Mouse (Mus musculus) layer of hippocampus, postnatal 14 days (tissue): ENCODE results near the gene Rasd1. TPM values are rescaled to one million over a fixed set of nuclear protein-coding genes. Genes with fewer than 3 reads are reported as not detected.
"Not testable (repeated sequence)": the region's sequence is repeated elsewhere in the genome, so short reads cannot be mapped to it uniquely, and the experiment has no call there.

Experiments used
- DNase-seq, 2 experiments: peaks; one replicate each; pipeline ENCODE4 v3.0.0; 2021 to 2022; ENCODE audit warnings: low spot score in 2 of 2, mixed read lengths in 1 of 2
- total RNA-seq, 2 experiments: library from RNA; stranded (reverse); gene quantifications; 2 replicates each; pipeline ENCODE4 v1.2.3; 2021

Rasd1 gene
- total RNA-seq, 2 experiments from 2014 or later = 51.3 to 56.5 TPM

DNA sequence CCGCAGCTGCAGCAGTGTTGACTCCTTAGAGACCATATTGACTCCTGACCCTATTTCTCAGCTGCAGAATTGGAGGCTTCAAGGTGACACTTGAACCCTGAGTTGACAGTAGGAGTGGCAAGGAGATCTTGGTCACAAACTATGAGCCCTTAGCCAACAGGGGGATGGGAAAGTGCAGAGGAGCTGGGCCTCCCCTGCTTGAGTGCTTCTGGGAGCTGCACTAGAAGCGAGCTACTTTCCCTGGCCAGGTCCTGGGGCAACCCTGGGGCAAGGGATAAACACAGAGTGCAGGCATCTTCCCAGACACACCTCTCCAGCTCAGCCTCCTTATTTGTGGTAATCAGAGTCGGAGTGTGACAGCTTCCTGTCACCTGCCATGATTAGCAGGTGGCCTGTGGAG, 2.2 kb downstream of the Rasd1 start:
- no peak for DNase-seq

DNA sequence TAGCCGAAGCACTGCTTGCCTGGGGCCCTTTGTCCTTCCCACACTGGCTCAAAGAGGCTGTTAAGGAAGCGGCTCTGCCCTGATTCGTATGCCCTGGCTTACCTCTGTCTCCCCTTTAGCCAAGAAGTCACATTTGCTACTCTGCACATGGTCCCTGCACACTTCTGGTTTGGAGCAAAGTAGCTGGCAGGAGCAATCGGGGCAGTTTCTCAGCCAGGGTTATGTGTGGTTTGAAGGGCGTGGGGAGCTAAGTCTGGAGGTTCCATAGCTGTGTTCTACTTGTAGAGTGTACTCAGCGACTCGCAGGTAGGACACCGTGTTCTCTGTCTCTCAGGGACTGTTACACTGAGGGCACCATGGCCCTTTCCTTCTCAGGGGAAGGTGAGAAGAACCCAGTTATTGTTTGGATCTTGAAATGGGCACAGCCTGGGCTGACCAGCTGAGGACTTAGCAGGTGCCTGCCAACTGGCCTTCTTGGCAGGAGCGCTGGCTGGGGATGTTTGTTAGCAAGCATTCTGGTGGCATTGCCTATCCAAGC, 3.3 kb downstream of the Rasd1 start:
- DNase-seq = no peak

DNA sequence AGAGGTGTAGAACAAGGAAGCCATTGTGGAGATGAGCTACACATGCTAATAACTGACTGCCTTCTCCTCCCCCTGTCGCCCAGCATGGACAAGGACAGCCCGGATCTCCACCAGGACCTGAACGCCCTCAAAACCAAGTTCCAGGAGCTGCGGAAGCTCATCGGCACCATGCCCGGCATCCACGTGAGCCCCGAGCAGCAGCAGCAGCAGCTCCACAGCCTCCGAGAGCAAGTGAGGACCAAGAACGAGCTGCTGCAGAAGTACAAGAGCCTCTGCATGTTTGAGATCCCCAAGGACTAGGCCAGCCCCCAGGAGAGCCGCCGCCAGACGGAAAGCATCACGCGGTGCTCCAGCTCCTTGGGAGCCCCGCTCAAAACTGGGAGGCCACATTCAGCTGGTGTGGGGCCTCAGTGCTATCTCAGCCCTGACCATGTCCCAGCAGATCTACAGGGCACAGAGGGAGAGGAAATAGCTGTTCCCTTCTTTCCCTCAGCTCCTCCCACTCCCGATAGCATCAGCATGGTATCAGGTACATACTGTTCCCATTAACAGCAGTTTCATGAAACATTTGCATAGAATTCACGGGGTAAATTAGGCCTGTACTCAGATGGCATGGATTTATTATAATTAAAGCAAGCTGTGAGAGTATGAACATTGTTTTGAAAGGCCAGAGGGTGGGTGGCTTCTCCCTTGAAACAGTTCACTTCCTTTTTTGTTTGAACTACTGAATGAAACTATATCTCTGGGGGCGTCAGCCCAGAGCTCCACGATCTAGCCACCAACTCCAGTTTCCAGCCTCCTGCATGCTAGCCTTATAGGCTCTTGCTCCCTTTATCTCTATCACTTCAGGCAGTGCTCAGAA, 4.0 kb downstream of the Rasd1 start:
- peak in 1 of 2 experiments; percentile 67 for DNase-seq

DNA sequence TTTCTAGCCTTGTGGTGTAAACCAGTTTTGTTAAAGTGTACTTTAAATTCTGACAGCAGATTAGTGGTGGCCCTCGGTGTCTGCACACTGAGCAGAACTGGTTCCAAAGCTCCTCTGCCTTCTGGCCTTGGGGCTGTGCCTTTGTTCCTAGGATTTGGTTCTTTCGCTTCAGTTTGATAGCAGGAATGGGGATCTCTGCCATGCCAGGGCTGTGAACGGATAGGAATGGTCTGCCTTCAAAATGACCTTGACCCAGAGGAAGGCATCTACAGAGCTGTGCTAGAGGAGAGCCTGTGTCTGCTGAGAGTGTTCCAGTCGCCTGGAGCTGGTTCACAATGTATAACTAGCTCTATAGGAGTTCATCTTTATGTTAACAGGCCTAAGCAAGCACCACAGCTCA, 5.3 kb downstream of the Rasd1 start:
- DNase-seq = no peak

DNA sequence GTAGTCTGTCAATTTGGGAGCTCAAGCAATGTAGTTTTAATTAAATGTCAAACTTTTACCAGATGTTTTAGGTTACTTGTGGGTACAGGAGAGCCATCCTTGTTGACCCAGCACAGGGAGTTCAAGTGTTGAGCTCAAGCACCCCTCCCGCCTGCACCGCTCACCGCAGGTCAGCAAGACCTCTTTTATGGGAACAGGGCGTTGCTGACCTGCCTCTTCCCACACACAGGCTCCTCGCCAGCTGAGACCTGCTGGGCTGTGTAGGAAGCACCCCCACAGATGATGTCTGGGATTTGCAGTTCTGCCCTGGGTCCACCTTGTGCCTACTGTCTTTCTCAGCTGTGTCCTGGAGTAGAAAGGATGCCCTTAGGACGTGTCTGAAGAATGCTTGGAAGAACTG, 8.0 kb downstream of the Rasd1 start:
- DNase-seq = no peak

DNA sequence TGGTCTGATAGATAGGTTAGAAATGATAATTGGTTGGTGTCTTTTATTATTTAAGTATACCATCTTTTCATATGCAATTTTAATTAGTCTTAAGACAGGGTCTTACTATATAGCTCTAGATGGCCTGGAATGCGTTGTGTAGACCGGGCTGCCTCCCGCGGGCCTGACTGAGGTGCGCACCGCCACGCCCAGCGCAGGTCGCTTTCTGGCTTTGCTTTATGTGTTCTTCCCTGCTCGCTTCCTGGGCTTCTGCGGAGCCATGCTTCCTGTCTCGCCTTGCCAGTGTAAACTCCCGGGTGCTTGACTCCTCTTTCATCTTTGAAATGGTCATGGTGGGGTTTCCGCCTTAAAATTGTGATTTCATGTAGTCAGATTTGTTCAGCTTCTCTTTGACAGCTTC, 11.9 kb downstream of the Rasd1 start:
- DNase-seq = no peak

DNA sequence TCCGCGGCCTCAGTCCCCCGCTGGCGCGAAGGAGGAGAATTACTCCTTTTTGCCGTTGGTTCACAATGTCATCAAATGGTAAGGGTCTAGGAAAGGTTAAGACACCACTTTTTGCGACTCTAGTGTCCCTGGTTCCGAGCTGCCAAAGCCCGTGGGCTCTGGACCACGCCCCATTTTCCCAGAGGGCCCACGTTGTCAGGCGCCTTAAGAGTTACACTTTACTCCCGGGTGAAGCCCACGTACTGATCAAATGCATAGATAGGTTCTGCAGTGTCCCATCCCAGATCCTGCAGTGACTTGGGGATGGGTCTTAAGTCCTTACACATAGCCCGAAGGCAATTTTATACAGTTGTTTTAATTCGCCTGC, 16.4 kb downstream of the Rasd1 start:
- DNase-seq = no peak

DNA sequence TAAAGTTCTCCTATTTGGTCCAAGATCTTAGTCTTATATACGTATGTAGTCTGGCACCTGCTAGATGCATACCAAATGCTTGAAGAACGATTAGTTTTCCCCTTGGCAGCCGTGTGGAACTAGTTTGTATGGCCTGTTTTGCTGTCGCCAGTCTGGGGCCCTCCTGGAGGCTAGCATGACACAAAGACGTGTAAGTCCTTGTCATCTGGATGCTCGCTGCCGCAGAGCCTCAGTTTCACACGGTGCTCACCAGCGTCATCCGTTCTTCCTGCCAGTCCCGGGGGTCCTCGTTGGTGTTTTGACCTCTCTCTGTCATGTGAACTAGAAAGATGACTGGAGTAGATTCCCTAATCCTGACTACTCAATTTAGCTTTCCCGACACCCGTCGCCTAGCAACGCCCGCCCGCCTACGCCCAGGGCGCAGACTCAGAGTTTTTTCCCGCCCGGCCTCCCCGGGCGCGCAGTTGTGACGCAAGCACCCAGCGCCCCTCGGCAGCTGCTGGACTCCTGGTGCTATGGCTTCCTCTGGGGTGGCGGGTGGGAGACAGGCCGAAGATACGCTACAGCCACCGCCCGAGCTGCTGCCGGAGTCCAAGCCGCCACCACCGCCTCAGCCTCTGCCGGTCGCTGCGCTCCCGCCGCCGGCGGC, 16.9 kb downstream of the Rasd1 start, which contains the start of gene Med9:
Gene Med9, plus strand, starts transcription at position 455 of the 649 bp plus-strand sequence.
- DNase-seq = peak; percentile 94 to 95

DNA sequence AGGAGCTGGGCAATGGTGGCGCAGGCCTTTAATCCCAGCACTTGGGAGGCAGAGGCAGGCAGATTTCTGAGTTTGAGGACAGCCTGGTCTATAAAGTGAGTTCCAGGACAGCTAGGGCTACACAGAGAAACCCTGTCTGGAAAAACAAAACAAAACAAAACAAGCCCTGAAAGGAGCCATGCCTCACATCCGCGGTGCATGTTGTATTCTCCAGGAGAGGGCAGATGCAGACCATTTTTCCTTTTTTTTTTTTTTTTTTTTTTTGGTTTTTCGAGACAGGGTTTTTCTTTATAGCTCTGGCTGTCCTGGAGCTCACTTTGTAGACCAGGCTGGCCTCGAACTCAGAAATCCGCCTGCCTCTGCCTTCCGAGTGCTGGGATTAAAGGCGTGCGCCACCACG, 19.9 kb downstream of the Rasd1 start:
- DNase-seq = not testable (repeated sequence)

DNA sequence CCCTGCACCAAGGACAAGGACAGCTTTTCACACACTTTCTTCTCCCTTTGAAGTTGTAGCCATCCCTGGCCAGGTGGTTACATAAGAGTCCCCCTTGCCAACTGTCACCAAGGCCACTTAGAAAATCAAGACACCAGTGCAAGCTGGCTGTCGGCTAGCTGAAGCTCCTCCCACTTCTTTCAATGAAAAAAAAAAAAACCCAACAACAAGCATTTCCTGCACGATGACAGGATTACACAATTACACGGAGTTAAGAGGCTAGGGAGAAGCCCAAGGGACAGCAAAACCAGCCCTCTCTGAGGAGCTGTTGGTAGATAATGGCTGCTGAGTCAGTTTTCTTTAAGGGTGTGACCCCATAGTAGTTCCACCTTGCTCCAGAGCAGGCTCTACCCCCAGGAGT, 23.4 kb downstream of the Rasd1 start:
- no peak for DNase-seq

DNA sequence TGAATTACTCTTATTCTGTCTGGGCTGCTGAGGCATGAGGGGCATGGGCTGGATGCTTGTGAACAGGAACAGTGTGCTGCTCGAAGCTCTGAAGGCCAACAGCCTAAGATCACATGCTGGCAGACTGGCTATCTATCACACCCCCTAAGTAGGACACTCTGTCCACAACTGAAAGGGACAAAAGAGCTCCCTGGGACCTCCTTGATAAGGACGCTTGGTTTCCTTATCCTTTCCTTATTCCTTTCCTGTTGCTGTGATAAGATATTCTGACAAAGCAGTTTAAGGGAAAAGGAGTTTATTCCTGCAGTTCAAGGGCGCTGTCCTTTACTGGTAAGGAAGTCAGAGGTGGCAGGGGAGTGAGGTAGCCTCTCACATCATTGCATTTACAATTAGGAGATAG, 24.1 kb downstream of the Rasd1 start:
- DNase-seq = no peak

DNA sequence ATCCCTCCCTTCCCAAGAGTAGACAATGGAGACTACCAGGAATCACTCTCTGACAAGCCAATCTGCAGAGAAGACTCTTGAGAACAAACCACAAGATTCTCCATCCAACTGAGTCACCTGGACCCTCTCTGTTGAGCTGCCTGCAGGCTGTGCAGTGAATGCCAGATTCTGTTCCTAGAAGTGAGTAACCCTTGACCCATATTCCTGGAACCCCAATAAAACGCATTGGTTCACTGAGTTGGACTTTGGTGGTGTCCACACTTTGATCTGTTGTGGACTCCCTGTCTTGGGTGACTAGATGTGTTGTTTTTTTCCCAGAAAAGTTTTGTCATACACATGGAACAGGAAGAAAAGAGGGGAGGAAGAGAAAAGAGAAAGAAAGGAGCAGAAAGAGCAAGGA, 24.9 kb downstream of the Rasd1 start:
- no peak for DNase-seq

DNA sequence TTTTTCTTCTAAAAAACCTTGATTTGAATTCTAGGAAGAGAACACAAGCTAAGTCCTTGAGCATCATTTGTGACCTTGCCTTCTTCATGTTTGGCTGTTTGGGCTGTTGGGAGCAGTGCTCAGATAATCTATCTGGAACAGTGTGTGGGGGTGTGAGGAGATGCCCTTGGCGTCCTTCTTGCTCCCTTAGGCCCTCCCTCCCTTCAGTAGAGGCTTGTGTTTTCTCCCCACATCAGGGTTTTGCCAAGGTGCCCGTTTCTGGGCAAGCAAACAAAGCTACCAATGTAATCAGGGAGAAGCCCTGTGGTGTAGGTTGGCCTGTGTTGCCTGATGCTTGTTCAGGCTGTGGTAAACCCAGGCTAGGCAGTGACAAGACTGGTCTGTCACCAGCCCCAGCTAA, 27.1 kb downstream of the Rasd1 start:
- DNase-seq = no peak

DNA sequence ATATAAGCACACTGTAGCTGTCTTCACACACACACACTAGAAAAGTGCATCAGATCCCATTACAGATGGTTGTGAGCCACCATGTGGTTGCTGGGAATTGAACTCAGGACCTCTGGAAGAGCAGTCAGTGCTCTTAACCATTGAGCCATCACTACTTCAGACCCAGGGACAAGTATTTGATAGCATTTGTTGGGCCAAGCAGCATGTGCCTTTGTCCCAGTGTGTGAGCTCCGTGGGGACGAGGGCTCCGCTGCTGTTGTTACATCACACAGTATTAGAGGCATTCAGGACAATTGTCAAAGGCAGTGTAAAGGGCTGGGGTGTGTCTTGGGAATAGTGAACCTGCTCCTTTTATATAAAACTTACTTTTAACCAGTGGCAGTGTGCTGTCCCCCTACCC, 27.7 kb downstream of the Rasd1 start:
- DNase-seq = no peak

DNA sequence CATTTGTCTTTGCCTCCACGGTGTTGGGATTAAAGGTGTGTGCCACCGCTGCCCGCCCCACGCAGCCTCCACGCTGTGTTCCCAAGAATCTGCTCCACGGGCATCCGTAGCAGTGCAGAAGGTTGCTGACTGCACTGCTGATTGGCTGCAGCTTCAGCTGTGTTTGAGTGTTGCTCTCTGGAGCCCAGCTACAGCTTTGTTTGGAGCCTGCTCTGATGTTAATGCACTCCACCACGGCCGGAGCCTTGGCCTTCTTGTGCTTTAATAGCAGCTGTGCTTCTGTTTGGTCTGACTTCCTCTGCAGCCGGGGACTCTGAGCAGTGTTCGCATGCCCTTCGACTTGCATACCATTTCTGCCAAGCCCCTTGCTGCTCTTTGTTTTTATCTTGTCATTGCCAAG, 30.8 kb downstream of the Rasd1 start:
- no peak for DNase-seq

DNA sequence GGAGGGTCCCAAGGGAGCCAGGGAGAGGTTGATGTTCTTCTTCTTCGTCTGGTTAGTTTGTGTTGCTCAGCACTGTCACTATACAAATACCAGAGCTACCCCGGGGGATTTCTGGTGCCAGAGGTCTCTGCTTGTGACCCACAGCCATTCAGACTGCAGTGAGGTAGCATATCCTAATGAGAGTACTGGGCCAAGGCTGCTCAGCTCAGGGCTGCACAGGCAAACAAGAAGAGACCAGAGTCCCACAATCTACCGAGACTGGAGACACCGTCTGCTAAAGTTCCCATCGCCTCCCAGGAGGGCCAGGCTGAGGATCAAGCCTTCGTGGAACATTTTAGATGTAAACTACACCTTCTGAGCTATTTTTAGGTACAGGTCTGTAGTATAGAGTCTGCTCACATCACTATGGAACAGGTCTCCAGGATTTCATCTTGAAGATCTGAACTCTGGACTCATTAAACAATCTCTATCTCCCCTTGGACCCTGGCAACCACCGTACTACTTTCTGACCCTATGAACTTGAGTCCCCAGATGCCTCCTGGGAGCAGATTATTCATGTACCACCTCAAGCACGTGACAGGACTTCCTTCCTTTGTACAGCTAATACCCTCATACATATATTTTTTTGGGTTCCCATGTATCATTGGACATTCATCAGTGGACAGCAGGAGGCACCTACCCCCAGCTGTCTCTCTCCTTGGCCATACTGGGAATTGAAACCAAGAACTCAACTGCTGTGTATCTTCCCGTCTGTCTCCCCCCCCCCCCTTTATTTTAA, 32.0 kb downstream of the Rasd1 start:
- no peak for DNase-seq

DNA sequence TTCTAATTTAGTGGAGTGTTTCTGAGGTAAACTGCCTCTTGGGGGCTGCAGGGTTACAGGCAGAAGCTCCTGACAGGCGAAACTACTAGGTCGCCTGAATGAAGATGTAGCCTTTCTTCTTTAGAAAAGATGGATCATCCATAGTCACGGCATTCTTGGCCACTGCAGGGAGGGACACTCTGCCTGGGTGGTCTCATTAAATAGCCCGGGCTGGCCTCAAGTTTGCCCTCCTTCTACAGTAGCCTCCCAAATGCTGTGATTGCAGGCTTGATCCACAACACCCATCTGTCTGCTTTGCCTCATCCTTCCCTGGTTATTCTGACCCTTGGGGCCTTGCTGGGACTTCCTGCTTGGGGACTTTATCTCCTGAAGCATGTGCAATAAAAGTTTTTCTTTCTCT, 34.7 kb downstream of the Rasd1 start:
- no peak for DNase-seq

DNA sequence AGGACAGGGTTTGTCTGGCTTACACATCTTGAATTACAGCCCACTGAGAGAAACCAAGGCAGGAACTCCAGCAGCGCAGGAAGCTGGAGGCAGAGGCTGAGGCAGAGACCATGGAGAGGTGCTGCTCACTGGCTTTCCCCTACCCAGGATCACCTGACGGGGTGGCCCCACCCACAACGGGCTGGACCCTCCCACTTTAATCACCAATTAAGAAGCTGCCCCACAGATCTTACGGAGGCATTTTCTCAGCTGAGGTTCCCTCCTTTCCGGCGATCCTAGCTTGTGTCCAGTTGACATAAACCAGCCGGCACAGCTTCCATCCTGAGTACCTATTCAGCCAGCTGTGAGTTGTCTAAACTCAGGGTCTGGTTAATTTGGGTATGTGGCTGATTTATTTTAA, 43.5 kb downstream of the Rasd1 start:
- no peak for DNase-seq

DNA sequence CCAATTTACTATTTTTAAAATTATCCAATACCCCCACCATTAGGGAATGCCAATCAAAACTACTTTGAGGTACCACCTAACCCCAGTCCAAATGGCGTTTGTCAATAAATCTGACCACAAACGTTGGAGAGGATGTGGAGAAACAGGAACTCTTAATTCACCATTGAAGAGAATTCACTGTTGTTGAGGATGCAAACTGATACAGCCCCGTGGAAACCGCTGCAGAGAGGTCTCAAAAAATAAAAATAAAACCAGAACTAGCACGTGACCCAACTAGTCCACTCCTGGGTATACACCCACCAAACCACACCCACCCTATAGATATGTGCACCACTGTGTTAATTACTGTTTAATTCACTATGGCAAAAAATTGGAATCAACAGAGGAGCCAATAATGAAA, 44.4 kb downstream of the Rasd1 start:
- DNase-seq = no peak

DNA sequence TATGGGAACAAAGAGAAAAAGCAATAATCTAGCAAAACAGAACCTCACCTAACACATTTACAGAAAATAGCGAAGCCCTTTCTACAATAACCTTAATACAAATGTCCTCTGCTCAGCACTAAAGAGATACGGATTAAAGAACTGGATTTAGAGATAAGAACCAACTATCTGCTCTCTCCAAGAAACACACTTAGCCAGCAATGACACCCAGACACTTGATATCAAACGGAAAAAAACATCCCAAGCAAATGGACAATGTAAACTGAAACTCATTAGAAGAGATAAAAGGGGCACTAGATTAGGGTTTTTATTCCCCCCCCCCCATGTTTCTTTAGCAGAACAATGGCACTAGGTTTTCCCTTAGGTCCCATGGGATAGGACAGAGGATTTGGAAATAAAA, 45.3 kb downstream of the Rasd1 start:
- DNase-seq = no peak

DNA sequence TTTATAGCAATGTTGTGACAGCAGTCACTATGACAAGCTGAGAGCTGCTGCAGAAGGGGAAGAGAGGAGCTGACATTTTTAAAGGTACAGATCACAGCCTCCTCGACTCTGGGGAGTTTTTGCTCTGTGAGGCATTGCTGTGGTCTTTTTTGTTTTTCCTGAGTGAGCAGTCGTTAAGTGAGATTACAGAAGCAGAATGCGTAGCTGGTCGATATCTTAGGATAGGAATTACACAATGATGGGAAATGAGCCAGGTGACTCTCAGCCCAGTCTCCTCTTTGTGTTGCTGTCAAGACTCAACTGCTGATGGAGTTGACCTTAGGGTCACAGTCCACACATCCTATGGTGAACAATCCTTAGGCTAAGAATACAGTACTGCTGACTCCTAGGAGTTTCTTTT, 46.7 kb downstream of the Rasd1 start:
- no peak for DNase-seq

DNA sequence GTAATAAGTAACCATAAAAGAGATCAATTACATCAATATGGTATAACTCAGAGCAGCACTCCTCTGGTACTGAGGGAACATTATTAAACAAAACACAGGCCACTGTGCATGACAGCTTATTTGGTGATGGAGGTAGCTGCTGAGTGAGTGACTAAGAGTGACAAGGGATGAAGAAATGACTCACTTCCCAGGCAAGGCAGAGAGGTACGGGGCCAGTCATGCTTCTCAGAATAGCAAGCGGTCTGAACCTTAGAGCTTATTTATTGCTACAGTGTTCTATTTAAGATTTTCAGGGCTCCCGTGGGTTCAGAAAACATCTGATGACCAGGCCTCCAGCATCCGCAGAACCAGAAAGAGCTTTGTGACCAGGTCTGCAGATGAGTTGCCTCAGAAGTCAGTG, 51.0 kb downstream of the Rasd1 start:
- no peak for DNase-seq
